Mouse (Mus musculus): Measurements from ENCODE around the gene Park7.
"Not testable (repeated sequence)": the region's sequence is repeated elsewhere in the genome, so short reads cannot be mapped to it uniquely, and the experiment has no call there.

GRCm38 (mm10) chr4:150908512-150908911 is 5.7 kb downstream of the Park7 start:
- not testable (repeated sequence) for TF ChIP-seq CTCF, POLR2A (IDR thresholded peaks at IDR 0.05; ENCODE audit: extremely low read depth, insufficient read depth, low read length)

Data from cortical plate, adult 2 months (tissue).